Mouse (Mus musculus) ES-Bruce4 (cell line): ENCODE measurements around the gene E2f7.

Experiments
- CTCF ChIP-seq: IDR thresholded peaks from one replicate; pipeline ENCODE4 v1.8.1; 2011; ENCODE audit warnings: low read depth, low read length
- EP300 ChIP-seq: IDR thresholded peaks from 2 replicates; pipeline ENCODE4 v1.6.1; 2011; ENCODE audit warnings: low read depth, low read length; ENCODE audit not compliant: insufficient read depth
- POLR2A ChIP-seq: IDR thresholded peaks from one replicate; pipeline ENCODE4 v1.8.1; 2011; ENCODE audit warnings: low read length; ENCODE audit not compliant: insufficient read depth

- TF ChIP-seq CTCF (no peak), POLR2A (no peak), EP300 (no peak)
These were observed 44.0 kb upstream of the E2f7 start for GRCm38 (mm10) chr10:110701276-110701675.
